Mouse (Mus musculus) testis, postnatal 14 days (tissue): ENCODE data around the gene Ociad2.
A peak's percentile ranks its signal among the peaks of the same experiment; 100 is the strongest.

Experiments used
- DNase-seq: peaks from one replicate; pipeline ENCODE4 v3.0.0; 2021; ENCODE audit warnings: low spot score

Ociad2 gene

GRCm38 (mm10) chr5:73304507-73304906 is 36.3 kb downstream of the Ociad2 start:
- DNase-seq: no peak

GRCm38 (mm10) chr5:73301601-73302307 is 39.1 kb downstream of the Ociad2 start:
- no peak for DNase-seq

GRCm38 (mm10) chr5:73295916-73296315 is 44.9 kb downstream of the Ociad2 start:
- no peak for DNase-seq

GRCm38 (mm10) chr5:73295016-73295415 is 45.8 kb downstream of the Ociad2 start:
- DNase-seq: no peak

- no peak for DNase-seq
Observed at GRCm38 (mm10) chr5:73293458-73293827, 47.4 kb downstream of the Ociad2 start.

- peak; percentile 96 for DNase-seq
Observed at GRCm38 (mm10) chr5:73292502-73293457, 48.0 kb downstream of the Ociad2 start, which contains the start of gene Ociad1. Gene Ociad1 (plus strand): TSS chr5:73292784.

GRCm38 (mm10) chr5:73289900-73290299 is 50.9 kb downstream of the Ociad2 start:
- no peak for DNase-seq

GRCm38 (mm10) chr5:73286603-73287002 is 54.2 kb downstream of the Ociad2 start:
- DNase-seq: no peak

- no peak for DNase-seq
Observed at GRCm38 (mm10) chr5:73285470-73285978, 55.3 kb downstream of the Ociad2 start.

GRCm38 (mm10) chr5:73284046-73284445 is 56.8 kb downstream of the Ociad2 start:
- DNase-seq: no peak

GRCm38 (mm10) chr5:73280567-73280850 is 60.3 kb downstream of the Ociad2 start:
- DNase-seq: no peak

- DNase-seq: no peak
Observed at GRCm38 (mm10) chr5:73279732-73280566, 60.9 kb downstream of the Ociad2 start.

- DNase-seq: no peak
Observed at GRCm38 (mm10) chr5:73279190-73279589, 61.6 kb downstream of the Ociad2 start.

GRCm38 (mm10) chr5:73274941-73275340 is 65.9 kb downstream of the Ociad2 start:
- no peak for DNase-seq

- no peak for DNase-seq
Observed at GRCm38 (mm10) chr5:73273171-73273570, 67.7 kb downstream of the Ociad2 start.
